Mouse (Mus musculus): ENCODE data around the gene Igdcc4. TPM values are rescaled to one million over a fixed set of nuclear protein-coding genes. Genes with fewer than 3 reads are reported as not detected.

Gene Igdcc4
- polyA plus RNA-seq, 1 experiment, result 0.76 TPM

GRCm38 (mm10) chr9:65128123-65128815 lies 27.0 kb downstream of the Igdcc4 start:
- H3ac ChIP-seq (ENCODE audit: control insufficient read depth, insufficient read length, low read depth), result no peak overlapping the region
- no peaks in the 10 kb centered on the region for H3K79me3 ChIP-seq (ENCODE audit: low read depth)
- peaks cover 12% of the 10 kb centered on the region for H3K27me3 ChIP-seq (ENCODE audit: control insufficient read depth, insufficient read depth, insufficient read length)
- no peaks in the 10 kb centered on the region for H3K79me2 ChIP-seq (ENCODE audit: control insufficient read depth, insufficient read depth)
- H3K36me3 ChIP-seq (ENCODE audit: control insufficient read depth, insufficient read depth), result no peaks in the 10 kb centered on the region
- H3K4me3 ChIP-seq (ENCODE audit: insufficient read depth, poor library complexity, severe bottlenecking), result no peak overlapping the region
- TF ChIP-seq MYOG (IDR thresholded peaks at IDR 0.05; ENCODE audit: control insufficient read depth, extremely low read depth, insufficient read length), result no peak
- TF ChIP-seq CTCF (IDR thresholded peaks at IDR 0.05; ENCODE audit: control insufficient read depth, insufficient read depth, insufficient read length), result no peak
- no peak for TF ChIP-seq USF1 (IDR thresholded peaks at IDR 0.05; ENCODE audit: low read depth)
- no peak for TF ChIP-seq MYOD1 (IDR thresholded peaks at IDR 0.05; ENCODE audit: control insufficient read depth, insufficient read length, low read depth)
- no peak for TF ChIP-seq CEBPB (IDR thresholded peaks at IDR 0.05; ENCODE audit: low read depth)
- no peak for TF ChIP-seq MAX (IDR thresholded peaks at IDR 0.05)
- TF ChIP-seq FOSL1 (IDR thresholded peaks at IDR 0.05; ENCODE audit: insufficient read depth, low read length, poor library complexity, severe bottlenecking), result no peak

DNA sequence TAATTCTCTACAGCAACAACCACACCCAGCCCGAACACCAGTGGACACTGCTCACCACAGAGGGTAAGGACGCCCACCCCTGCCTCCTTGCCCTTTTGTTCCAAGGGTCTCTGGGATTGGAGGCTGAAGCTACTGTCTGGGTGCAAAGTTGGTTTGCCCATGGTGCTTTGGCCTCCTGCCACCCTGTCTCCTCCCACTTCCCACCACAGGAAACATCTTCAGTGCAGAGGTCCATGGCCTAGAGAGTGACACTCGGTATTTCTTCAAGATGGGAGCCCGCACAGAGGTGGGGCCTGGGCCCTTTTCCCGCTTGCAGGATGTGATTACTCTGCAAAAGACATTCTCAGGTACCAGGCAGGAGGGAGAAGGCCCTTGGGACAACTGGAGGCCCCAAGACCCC lies 30.4 kb downstream of the Igdcc4 start:
- TF ChIP-seq USF1 (IDR thresholded peaks at IDR 0.05; ENCODE audit: low read depth) (no peak), CEBPB (IDR thresholded peaks at IDR 0.05; ENCODE audit: low read depth) (no peak), CTCF (IDR thresholded peaks at IDR 0.05; ENCODE audit: control insufficient read depth, insufficient read depth, insufficient read length) (no peak), MAX (IDR thresholded peaks at IDR 0.05) (no peak), MYOG (IDR thresholded peaks at IDR 0.05; ENCODE audit: control insufficient read depth, extremely low read depth, insufficient read length) (no peak), FOSL1 (IDR thresholded peaks at IDR 0.05; ENCODE audit: insufficient read depth, low read length, poor library complexity, severe bottlenecking) (no peak), MYOD1 (IDR thresholded peaks at IDR 0.05; ENCODE audit: control insufficient read depth, insufficient read length, low read depth) (no peak)
- no peaks in the 10 kb centered on the region for H3K79me3 ChIP-seq (ENCODE audit: low read depth)
- H3K36me3 ChIP-seq (ENCODE audit: control insufficient read depth, insufficient read depth), result no peaks in the 10 kb centered on the region
- H3K4me3 ChIP-seq (ENCODE audit: insufficient read depth, poor library complexity, severe bottlenecking), result no peak overlapping the region
- peaks cover 23% of the 10 kb centered on the region for H3K27me3 ChIP-seq (ENCODE audit: control insufficient read depth, insufficient read depth, insufficient read length)
- H3K79me2 ChIP-seq (ENCODE audit: control insufficient read depth, insufficient read depth), result no peaks in the 10 kb centered on the region
- H3ac ChIP-seq (ENCODE audit: control insufficient read depth, insufficient read length, low read depth), result no peak overlapping the region

GRCm38 (mm10) chr9:65133739-65134138 lies 32.5 kb downstream of the Igdcc4 start:
- Histone ChIP-seq H3K79me2 (ENCODE audit: control insufficient read depth, insufficient read depth) (no peaks in the 10 kb centered on the region), H3K27me3 (ENCODE audit: control insufficient read depth, insufficient read depth, insufficient read length) (peaks cover 25% of the 10 kb centered on the region), H3K4me3 (ENCODE audit: insufficient read depth, poor library complexity, severe bottlenecking) (no peak overlapping the region), H3K36me3 (ENCODE audit: control insufficient read depth, insufficient read depth) (no peaks in the 10 kb centered on the region), H3K79me3 (ENCODE audit: low read depth) (no peaks in the 10 kb centered on the region), H3ac (ENCODE audit: control insufficient read depth, insufficient read length, low read depth) (no peak overlapping the region)
- no peak for TF ChIP-seq MAX (IDR thresholded peaks at IDR 0.05)
- peak; percentile 63 for TF ChIP-seq CTCF (IDR thresholded peaks at IDR 0.05; ENCODE audit: control insufficient read depth, insufficient read depth, insufficient read length)
- TF ChIP-seq MYOD1 (IDR thresholded peaks at IDR 0.05; ENCODE audit: control insufficient read depth, insufficient read length, low read depth), result no peak

- no peak overlapping the region for H3ac ChIP-seq (ENCODE audit: control insufficient read depth, insufficient read length, low read depth)
- TF ChIP-seq USF1 (IDR thresholded peaks at IDR 0.05; ENCODE audit: low read depth), result no peak
- no peak for TF ChIP-seq MAX (IDR thresholded peaks at IDR 0.05)
- no peak for TF ChIP-seq CTCF (IDR thresholded peaks at IDR 0.05; ENCODE audit: control insufficient read depth, insufficient read depth, insufficient read length)
- no peak for TF ChIP-seq FOSL1 (IDR thresholded peaks at IDR 0.05; ENCODE audit: insufficient read depth, low read length, poor library complexity, severe bottlenecking)
- no peak for TF ChIP-seq MYOD1 (IDR thresholded peaks at IDR 0.05; ENCODE audit: control insufficient read depth, insufficient read length, low read depth)
- no peak for TF ChIP-seq MYOG (IDR thresholded peaks at IDR 0.05; ENCODE audit: control insufficient read depth, extremely low read depth, insufficient read length)
- TF ChIP-seq CEBPB (IDR thresholded peaks at IDR 0.05; ENCODE audit: low read depth), result no peak
- H3K27me3 ChIP-seq (ENCODE audit: control insufficient read depth, insufficient read depth, insufficient read length), result peaks cover 35% of the 10 kb centered on the region
- no peaks in the 10 kb centered on the region for H3K36me3 ChIP-seq (ENCODE audit: control insufficient read depth, insufficient read depth)
- no peaks in the 10 kb centered on the region for H3K79me3 ChIP-seq (ENCODE audit: low read depth)
- H3K79me2 ChIP-seq (ENCODE audit: control insufficient read depth, insufficient read depth), result no peaks in the 10 kb centered on the region
- H3K4me3 ChIP-seq (ENCODE audit: insufficient read depth, poor library complexity, severe bottlenecking), result no peak overlapping the region
Observed at GRCm38 (mm10) chr9:65135126-65135525, 33.8 kb downstream of the Igdcc4 start.

- Histone ChIP-seq H3K79me3 (ENCODE audit: low read depth) (no peaks in the 10 kb centered on the region), H3K27me3 (ENCODE audit: control insufficient read depth, insufficient read depth, insufficient read length) (peaks cover 56% of the 10 kb centered on the region), H3K4me3 (ENCODE audit: insufficient read depth, poor library complexity, severe bottlenecking) (no peak overlapping the region), H3K79me2 (ENCODE audit: control insufficient read depth, insufficient read depth) (no peaks in the 10 kb centered on the region), H3ac (ENCODE audit: control insufficient read depth, insufficient read length, low read depth) (no peak overlapping the region), H3K36me3 (ENCODE audit: control insufficient read depth, insufficient read depth) (no peaks in the 10 kb centered on the region)
- TF ChIP-seq MYOG (IDR thresholded peaks at IDR 0.05; ENCODE audit: control insufficient read depth, extremely low read depth, insufficient read length) (no peak), CTCF (IDR thresholded peaks at IDR 0.05; ENCODE audit: control insufficient read depth, insufficient read depth, insufficient read length) (no peak), FOSL1 (IDR thresholded peaks at IDR 0.05; ENCODE audit: insufficient read depth, low read length, poor library complexity, severe bottlenecking) (no peak), MAX (IDR thresholded peaks at IDR 0.05) (no peak), MYOD1 (IDR thresholded peaks at IDR 0.05; ENCODE audit: control insufficient read depth, insufficient read length, low read depth) (no peak), CEBPB (IDR thresholded peaks at IDR 0.05; ENCODE audit: low read depth) (no peak), USF1 (IDR thresholded peaks at IDR 0.05; ENCODE audit: low read depth) (no peak)
Observed at GRCm38 (mm10) chr9:65140491-65140890, 39.2 kb downstream of the Igdcc4 start.

DNA sequence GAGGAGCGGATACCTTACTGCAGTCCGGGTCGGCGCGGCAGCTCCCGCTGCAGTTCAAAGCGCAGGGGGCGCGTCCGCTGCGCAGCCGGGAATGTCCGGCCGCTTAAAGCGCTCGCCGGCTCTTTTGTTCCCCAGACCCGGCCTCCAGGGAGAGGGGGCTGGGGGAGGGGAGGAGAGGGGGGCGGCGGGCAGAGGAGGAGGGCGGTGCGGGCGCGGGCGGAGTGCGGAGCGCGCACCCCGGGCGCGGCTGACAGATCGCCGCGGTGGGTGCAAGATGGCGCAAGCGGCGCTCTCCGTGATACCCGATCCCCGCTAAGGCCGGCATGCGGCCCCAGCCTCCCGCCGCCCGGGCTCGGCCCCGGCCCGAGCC lies 39.6 kb downstream of the Igdcc4 start, which contains the start of gene Igdcc3:
Gene Igdcc3, plus strand, starts transcription at position 254 of the 370 bp plus-strand sequence.
- Histone ChIP-seq H3ac (ENCODE audit: control insufficient read depth, insufficient read length, low read depth) (peak within 1 kb of the TSS; percentile 57), H3K36me3 (ENCODE audit: control insufficient read depth, insufficient read depth) (no peaks in the 10 kb centered on the region), H3K79me2 (ENCODE audit: control insufficient read depth, insufficient read depth) (no peaks in the 10 kb centered on the region), H3K27me3 (ENCODE audit: control insufficient read depth, insufficient read depth, insufficient read length) (peaks cover 53% of the 10 kb centered on the region), H3K4me3 (ENCODE audit: insufficient read depth, poor library complexity, severe bottlenecking) (no peak within 1 kb of the TSS), H3K79me3 (ENCODE audit: low read depth) (no peaks in the 10 kb centered on the region)
- TF ChIP-seq MAX (IDR thresholded peaks at IDR 0.05) (no peak), MYOG (IDR thresholded peaks at IDR 0.05; ENCODE audit: control insufficient read depth, extremely low read depth, insufficient read length) (no peak), MYOD1 (IDR thresholded peaks at IDR 0.05; ENCODE audit: control insufficient read depth, insufficient read length, low read depth) (no peak), USF1 (IDR thresholded peaks at IDR 0.05; ENCODE audit: low read depth) (no peak), CTCF (IDR thresholded peaks at IDR 0.05; ENCODE audit: control insufficient read depth, insufficient read depth, insufficient read length) (no peak), FOSL1 (IDR thresholded peaks at IDR 0.05; ENCODE audit: insufficient read depth, low read length, poor library complexity, severe bottlenecking) (no peak), CEBPB (IDR thresholded peaks at IDR 0.05; ENCODE audit: low read depth) (no peak)

All from C2C12 (cell line).